ENCODE assay signal across 10 mouse cellular contexts in the genomic region with DNA sequence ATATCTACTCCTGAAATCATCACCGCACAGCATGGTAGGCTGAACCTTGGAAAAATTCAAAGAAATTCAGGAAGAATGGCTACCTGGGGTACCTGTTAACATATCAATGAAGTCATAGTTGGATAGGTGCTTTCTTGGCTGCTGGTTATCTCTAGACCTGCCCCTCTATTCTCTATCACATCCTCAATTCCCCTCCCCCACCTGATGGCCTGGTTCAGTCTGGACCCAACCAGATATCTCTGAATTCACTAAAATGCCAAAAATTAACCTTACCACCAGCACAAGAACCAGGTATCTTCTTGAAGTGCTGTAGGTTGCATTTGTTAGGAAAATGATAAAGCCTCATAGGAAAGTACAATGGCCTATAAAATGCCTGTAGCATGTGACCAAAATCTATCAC. TPM values are rescaled to one million over a fixed set of nuclear protein-coding genes. Genes with fewer than 3 reads are reported as not detected.
"Had no signal": no experiment of that assay in that cellular context is flagged by ENCODE, and none has a peak within 500 bp of the region (broad histone marks: within the 10 kb centered on the region; RNA-seq: fewer than 3 reads in every experiment).

No protein-coding gene starts in this region.

RNA-seq across cellular contexts. Expression of a gene that starts 1.3 kb away (rescaled TPM):
- total RNA-seq: neutrophil, adult 5-6 weeks had no signal
- polyA plus RNA-seq: neural tube, embryonic 14.5 days; neural tube, embryonic 15.5 days; small intestine, adult 2 months; stomach, embryonic 14.5 days; stomach, embryonic 15.5 days; stomach, embryonic 16.5 days; stomach, postnatal 0 days; thymus, postnatal 0 days; urinary bladder, adult 2 months had no signal
